Mouse (Mus musculus) forebrain, embryonic 12.5 days (tissue): ENCODE results near the gene Fzd2. TPM values are rescaled to one million over a fixed set of nuclear protein-coding genes. Genes with fewer than 3 reads are reported as not detected.
A peak's percentile ranks its signal among the peaks of the same experiment; 100 is the strongest.
"Not testable (repeated sequence)": the region's sequence is repeated elsewhere in the genome, so short reads cannot be mapped to it uniquely, and the experiment has no call there.

Experiments used
- ATAC-seq: fragments of 200-750 bp; cut with Nextera tagmentation; 2 replicates; pipeline ENCODE4 v1.8.0; 2017; ENCODE audit warnings: moderate TSS enrichment; ENCODE audit not compliant: low FRiP score
- H3K27ac ChIP-seq: fragments of 300-500 bp; sonication (generic); 2 replicates; pipeline ENCODE4 v1.5.1; 2016; ENCODE audit warnings: mild to moderate bottlenecking
- H3K27me3 ChIP-seq: fragments of 300-500 bp; sonication (generic); 2 replicates; pipeline ENCODE4 v1.6.1; 2016; ENCODE audit warnings: mild to moderate bottlenecking
- H3K36me3 ChIP-seq: fragments of 300-500 bp; sonication (generic); replicated peaks from 2 replicates; pipeline ENCODE4 v1.6.1; 2016; ENCODE audit warnings: mild to moderate bottlenecking
- H3K4me1 ChIP-seq: fragments of 300-500 bp; sonication (generic); 2 replicates; pipeline ENCODE4 v1.6.1; 2016
- H3K4me2 ChIP-seq: fragments of 300-500 bp; sonication (generic); 2 replicates; pipeline ENCODE4 v1.6.1; 2016; ENCODE audit warnings: mild to moderate bottlenecking, moderate library complexity
- H3K4me3 ChIP-seq: fragments of 300-500 bp; sonication (generic); replicated peaks from 2 replicates; pipeline ENCODE4 v1.5.1; 2016; ENCODE audit warnings: mild to moderate bottlenecking
- H3K9ac ChIP-seq: fragments of 300-500 bp; sonication (generic); 2 replicates; pipeline ENCODE4 v1.6.1; 2016; ENCODE audit warnings: mild to moderate bottlenecking
- H3K9me3 ChIP-seq: fragments of 300-500 bp; sonication (generic); 2 replicates; pipeline ENCODE4 v1.6.1; 2016
- WGBS: fragments of 180-500 bp; shearing (Covaris S2); methylation state at CpG from one replicate; pipeline ENCODE4 v1.1.7; 2016; 5-methylcytosine and 5-hydroxymethylcytosine counted together
- polyA plus RNA-seq: library from polyadenylated mRNA; unstranded; fragments of >200 nt; fragmentation: Nextera tagmentation; extraction: Ambion mirVana; gene quantifications from 2 replicates; pipeline ENCODE4 v1.2.1, GENCODE M21; 2016

Fzd2 gene
- 42.2 and 42.3 TPM in 2 replicates for polyA plus RNA-seq

DNA sequence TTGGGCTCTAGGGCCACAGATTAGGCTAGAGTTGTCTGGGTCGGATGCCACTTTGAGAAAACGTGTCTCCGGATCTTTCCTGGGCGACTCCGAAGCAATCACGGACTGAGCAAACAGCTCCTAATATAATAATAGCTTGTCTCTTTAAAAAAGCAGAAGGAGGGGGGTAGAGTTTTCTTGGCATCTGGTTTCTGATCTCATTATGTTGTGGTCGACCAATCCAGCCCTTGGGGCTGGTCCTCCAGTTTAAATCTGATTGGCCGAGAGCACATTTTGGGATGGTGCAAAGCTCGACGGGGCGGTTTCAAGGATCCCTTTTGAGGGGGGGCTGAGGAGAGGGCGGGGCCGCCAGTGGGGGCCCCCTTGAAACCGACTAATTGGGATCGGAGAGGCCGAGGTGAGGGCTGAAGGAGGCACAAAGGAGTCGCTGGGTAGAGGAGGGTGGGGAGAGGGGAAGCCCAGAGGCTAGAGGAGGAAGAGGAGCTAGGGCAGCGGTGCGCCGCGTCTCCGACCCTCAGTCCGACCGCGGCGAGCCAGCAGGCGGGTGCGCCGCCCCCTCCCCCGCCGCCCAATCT lies at the start of gene Fzd2:
Gene Fzd2 (plus strand): TSS at position 387 of the 575 bp plus-strand sequence.
- H3K4me1 ChIP-seq = peaks cover 31% of the 10 kb centered on the region
- peak within 1 kb of the TSS; percentile 82 for H3K4me2 ChIP-seq
- 0% methylated on average over 28 of the region's 31 CpGs for WGBS
- peak within 1 kb of the TSS; percentile 99 for H3K9ac ChIP-seq
- peak within 1 kb of the TSS; percentile 93 for H3K4me3 ChIP-seq
- H3K36me3 ChIP-seq = no peaks in the 10 kb centered on the region
- ATAC-seq = peak; percentile 90
- H3K27me3 ChIP-seq = no peaks in the 10 kb centered on the region
- no peaks in the 10 kb centered on the region for H3K9me3 ChIP-seq
- H3K27ac ChIP-seq = peak within 1 kb of the TSS; percentile 100

DNA sequence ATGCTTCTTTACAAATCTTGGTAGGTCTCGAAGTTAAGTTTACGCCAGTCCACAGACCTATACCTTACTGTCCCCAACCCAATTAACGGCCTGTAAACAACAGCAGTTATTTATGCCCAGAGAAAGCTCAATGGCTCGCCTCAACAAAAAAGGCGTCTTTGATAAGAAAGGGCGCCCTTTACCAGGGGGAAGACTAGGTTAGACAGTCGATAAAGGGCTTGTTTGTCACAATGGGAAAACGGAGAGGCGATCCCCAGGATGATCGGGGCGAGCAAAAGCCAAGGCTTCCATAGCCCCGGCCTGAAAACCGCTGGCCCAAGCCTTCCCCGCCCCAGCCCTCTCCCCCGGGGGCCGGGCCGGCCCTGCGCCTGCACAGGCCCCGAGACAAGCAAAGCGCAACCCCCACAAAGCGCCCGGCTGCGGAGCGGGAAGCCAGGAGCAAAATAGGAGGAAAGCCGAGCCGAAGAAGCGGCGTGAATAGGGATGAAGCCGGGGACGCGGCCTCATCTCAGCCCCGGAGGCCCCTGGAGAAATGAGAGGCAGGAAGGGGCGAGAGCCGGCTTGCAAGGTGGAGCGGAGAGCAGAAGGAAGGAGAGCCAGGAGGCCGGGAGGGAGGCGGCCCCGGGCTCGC lies 48.7 kb upstream of the Fzd2 start:
- under 1% methylated on average over 38 of the region's 39 CpGs for WGBS
- H3K36me3 ChIP-seq = no peaks in the 10 kb centered on the region
- no peaks in the 10 kb centered on the region for H3K27me3 ChIP-seq
- no peaks in the 10 kb centered on the region for H3K9me3 ChIP-seq
- H3K4me3 ChIP-seq = peak overlapping the region; percentile 99
- H3K27ac ChIP-seq = peak overlapping the region; percentile 97
- H3K4me2 ChIP-seq = peak overlapping the region; percentile 77
- H3K4me1 ChIP-seq = peaks cover 26% of the 10 kb centered on the region
- ATAC-seq = peak; percentile 45
- peak overlapping the region; percentile 99 for H3K9ac ChIP-seq

DNA sequence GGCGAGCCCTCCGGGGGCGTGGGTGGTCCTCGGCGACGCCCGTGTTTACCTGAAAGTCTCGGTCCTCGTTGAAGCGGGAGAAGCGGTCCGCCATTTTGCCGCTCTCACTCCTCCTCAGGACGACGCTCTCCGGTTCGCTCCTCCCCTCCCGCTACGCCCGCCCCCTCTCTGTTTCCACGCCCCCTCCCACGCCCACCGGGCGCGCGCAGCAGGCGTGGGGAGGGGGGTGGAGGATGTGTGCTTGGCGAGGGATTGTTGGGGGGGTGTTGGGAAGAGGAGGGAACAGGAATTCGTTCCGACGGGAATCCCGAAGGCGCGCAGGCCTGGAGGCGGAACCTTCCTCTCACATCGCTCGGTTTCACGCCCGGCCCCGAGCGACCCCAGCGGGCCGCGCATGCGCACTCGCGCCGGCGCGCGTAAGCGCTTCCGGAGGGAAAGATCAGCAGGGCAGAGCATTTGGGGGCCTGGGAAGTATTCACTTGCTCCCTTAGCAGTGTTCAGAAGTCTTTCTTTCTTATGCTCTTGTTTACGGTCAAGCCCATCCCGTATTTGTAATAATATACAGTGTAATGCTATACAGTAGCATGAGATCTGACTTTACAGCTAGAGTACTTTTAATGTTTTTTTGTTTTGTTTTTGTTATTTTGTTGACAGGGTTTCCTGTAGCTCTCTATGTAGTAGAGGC lies 48.0 kb upstream of the Fzd2 start, which contains the start of gene Gpatch8:
Gene Gpatch8 (minus strand): TSS at position 362 of the 685 bp plus-strand sequence.
- Histone ChIP-seq H3K36me3 (no peaks in the 10 kb centered on the region), H3K27me3 (no peaks in the 10 kb centered on the region), H3K4me3 (peak within 1 kb of the TSS; percentile 99), H3K9me3 (no peaks in the 10 kb centered on the region), H3K9ac (peak within 1 kb of the TSS; percentile 99), H3K4me1 (peaks cover 26% of the 10 kb centered on the region), H3K27ac (peak within 1 kb of the TSS; percentile 97), H3K4me2 (peak within 1 kb of the TSS; percentile 77)
- peak; percentile 96 for ATAC-seq
- WGBS = under 1% methylated on average over 48 of the region's 55 CpGs

DNA sequence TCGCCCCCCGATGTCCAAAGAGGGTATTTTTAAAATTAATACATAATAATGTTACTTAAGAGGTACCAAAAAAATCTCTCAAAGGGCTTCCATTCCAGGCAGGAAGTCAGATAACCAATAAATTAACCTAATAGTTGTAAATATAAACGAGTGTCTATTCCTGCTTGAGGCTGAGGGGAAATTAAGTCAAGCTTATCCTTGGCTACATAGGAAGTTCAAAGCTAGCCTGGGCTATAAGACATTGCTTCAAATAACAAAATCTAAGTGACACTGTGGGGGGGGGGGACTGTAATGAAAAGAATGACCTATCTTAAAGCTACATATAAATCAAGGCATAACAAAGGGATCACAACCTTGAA lies 47.5 kb upstream of the Fzd2 start:
- H3K27ac ChIP-seq = peak overlapping the region; percentile 97; the same call in 1 of the 2 replicates
- peak overlapping the region; percentile 99 for H3K4me3 ChIP-seq
- 23% methylated on average over 3 of the region's 3 CpGs for WGBS
- H3K9me3 ChIP-seq = no peaks in the 10 kb centered on the region
- H3K36me3 ChIP-seq = no peaks in the 10 kb centered on the region
- no peaks in the 10 kb centered on the region for H3K27me3 ChIP-seq
- ATAC-seq = no peak; the same call in 1 of the 2 replicates
- peak overlapping the region; percentile 77 for H3K4me2 ChIP-seq
- no peak overlapping the region for H3K9ac ChIP-seq
- peaks cover 24% of the 10 kb centered on the region for H3K4me1 ChIP-seq

DNA sequence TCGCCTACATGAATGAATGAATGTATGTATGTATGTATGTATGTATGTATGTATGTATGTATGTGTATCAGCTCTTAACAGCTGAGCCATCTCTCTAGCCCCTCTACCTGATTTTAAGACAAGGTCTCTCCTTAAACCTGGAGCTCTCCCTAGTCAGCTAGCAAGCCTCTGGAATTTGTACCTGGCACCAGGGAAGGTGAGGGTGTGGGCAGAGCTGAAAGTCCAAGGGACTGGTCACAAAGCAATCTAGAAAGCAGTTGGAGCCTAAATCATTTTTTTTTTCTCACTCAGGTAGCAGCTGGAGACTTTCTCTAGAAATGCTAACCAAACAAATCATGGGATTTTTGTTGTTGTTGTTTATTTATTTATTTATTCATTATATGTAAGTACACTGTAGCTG lies 46.8 kb upstream of the Fzd2 start:
- 95% methylated on average over 1 of the region's 1 CpGs for WGBS
- ATAC-seq = no peak
- H3K4me3 ChIP-seq = no peak overlapping the region
- no peaks in the 10 kb centered on the region for H3K27me3 ChIP-seq
- no peaks in the 10 kb centered on the region for H3K36me3 ChIP-seq
- no peak overlapping the region for H3K9ac ChIP-seq
- no peak overlapping the region for H3K27ac ChIP-seq
- H3K4me1 ChIP-seq = peaks cover 18% of the 10 kb centered on the region
- H3K9me3 ChIP-seq = no peaks in the 10 kb centered on the region
- no peak overlapping the region for H3K4me2 ChIP-seq

DNA sequence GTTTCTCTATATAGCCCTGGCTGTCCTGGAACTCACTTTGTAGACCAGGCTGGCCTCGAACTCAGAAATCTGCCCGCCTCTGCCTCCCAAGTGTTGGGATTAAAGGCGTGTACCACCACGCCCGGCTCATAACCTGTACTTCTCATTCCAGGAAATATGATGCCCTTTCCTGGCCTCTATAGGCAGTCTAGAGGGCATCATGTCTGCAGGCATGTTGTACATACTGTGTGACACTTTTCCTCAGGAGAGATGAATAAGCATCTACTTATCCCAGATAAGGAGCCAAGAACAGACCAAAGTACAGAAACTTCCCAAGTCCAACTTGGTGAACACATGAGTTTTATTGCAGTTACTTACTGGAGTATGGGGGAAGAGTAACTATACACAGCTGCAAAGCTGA lies 45.5 kb upstream of the Fzd2 start:
- no peak overlapping the region for H3K4me3 ChIP-seq
- H3K9me3 ChIP-seq = no peaks in the 10 kb centered on the region
- 93% methylated on average over 5 of the region's 5 CpGs for WGBS

DNA sequence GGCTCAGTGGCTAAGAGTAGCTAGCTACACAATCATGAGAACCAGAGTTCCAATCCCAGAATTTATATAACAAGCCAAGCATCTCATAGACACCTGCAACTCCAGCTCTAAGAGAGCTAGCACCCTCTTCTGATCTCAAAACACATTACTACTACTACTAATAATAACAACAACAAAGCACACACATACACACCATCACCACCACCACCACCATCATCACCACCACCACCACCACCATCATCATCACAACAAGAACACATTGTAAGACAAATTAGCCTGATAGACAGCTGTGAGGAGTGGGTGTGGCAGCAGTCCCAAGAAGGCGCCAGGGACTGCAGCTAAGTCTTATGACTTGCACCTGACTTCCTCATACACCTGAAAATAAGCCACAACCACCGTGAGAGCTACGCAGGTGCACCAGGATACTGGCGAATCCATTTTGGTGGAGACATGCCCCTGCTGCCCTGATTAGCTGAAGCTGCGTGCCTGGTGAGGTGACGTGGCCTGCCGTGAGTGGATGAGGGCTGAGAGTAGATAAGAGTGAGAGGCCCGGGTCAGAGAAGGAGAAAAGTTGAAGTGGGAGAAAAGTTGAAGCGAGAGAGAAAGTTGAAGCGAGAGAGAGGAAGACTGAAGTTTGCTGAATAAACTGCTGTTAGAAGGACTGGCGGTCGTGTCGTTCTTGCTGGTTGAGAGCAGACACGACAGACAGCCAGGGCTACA lies 39.1 kb upstream of the Fzd2 start:
- 85% methylated on average over 14 of the region's 14 CpGs for WGBS
- H3K9ac ChIP-seq, H3K27me3 ChIP-seq, H3K4me1 ChIP-seq, H3K4me3 ChIP-seq, H3K4me2 ChIP-seq, H3K36me3 ChIP-seq, H3K9me3 ChIP-seq, H3K27ac ChIP-seq, ATAC-seq: not testable (repeated sequence)

More for the DNA sequence above, 45.5 kb upstream of the Fzd2 start:
- Histone ChIP-seq H3K9ac (no peak overlapping the region), H3K27me3 (no peaks in the 10 kb centered on the region), H3K4me2 (no peak overlapping the region), H3K27ac (no peak overlapping the region), H3K4me1 (peaks cover 15% of the 10 kb centered on the region), H3K36me3 (no peaks in the 10 kb centered on the region)
- no peak for ATAC-seq

DNA sequence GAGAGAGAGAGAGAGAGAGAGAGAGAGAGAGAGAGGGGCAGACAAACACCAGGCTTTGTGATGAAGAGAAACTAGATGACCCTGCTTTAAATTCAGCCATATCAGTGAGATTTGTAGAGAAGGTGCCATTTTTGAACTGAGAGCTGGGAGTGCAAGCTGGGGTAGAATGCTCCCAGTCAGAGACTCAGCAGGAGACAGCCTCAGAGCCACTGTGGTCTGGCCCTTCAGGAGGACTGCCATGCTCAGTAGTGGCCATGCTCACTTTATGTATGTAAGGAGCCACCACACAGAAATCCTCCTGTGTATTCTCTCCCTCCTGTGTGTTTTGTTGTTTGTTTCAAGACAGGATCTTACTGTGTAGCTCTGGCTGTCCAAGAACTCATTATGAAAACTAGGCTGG lies 38.5 kb upstream of the Fzd2 start:
- Histone ChIP-seq H3K4me3 (no peak overlapping the region), H3K9ac (no peak overlapping the region), H3K9me3 (no peaks in the 10 kb centered on the region), H3K4me1 (no peaks in the 10 kb centered on the region), H3K27me3 (no peaks in the 10 kb centered on the region), H3K4me2 (no peak overlapping the region), H3K27ac (no peak overlapping the region), H3K36me3 (no peaks in the 10 kb centered on the region)
- no peak for ATAC-seq

DNA sequence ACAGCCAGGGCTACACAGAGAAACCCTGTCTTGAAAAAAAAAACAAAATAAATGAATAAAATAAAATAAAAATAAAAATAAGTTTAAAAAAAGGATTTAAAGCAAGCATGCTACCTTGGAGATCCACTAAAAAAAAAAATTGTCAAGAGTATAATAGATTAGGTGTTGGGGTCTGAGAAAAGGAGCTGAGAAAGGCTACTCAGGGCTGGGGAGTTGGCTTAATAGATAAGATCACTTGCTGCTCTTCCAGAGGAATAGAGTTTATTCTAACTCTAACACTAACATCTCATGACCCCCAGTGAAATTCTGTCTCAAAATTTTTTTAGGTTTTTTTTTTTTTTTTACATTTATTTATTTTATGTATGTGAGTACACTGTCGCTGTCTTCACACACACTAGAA lies 37.9 kb upstream of the Fzd2 start:
- H3K4me2 ChIP-seq = no peak overlapping the region
- no peak overlapping the region for H3K4me3 ChIP-seq
- H3K9ac ChIP-seq = no peak overlapping the region
- no peaks in the 10 kb centered on the region for H3K4me1 ChIP-seq
- ATAC-seq = no peak
- no peak overlapping the region for H3K27ac ChIP-seq
- no peaks in the 10 kb centered on the region for H3K27me3 ChIP-seq
- H3K36me3 ChIP-seq = no peaks in the 10 kb centered on the region
- H3K9me3 ChIP-seq = no peaks in the 10 kb centered on the region
- 89% methylated on average over 1 of the region's 1 CpGs for WGBS

DNA sequence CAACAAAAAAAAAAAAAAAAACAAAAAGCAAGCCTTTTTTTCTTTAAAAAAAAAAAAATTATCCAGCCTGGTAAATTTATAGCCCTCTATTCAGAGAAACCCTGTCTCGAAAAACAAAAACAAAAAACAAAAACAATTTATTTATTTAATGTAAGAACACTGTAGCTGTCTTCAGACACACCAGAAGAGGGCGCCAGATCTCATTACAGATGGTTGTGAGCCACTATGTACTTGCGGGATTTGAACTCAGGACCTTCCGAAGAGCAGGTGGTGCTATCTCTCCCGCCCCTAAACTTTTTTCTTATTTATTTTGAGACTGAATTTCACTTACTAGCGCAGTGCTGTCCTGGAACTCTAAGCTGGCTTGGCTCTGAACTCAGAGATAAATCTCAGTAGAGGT lies 37.0 kb upstream of the Fzd2 start:
- Histone ChIP-seq H3K4me3 (no peak overlapping the region), H3K27me3 (no peaks in the 10 kb centered on the region), H3K4me1 (no peaks in the 10 kb centered on the region), H3K4me2 (no peak overlapping the region), H3K9ac (no peak overlapping the region), H3K36me3 (no peaks in the 10 kb centered on the region), H3K9me3 (no peaks in the 10 kb centered on the region), H3K27ac (no peak overlapping the region)
- ATAC-seq = no peak
- WGBS = 89% methylated on average over 6 of the region's 6 CpGs

DNA sequence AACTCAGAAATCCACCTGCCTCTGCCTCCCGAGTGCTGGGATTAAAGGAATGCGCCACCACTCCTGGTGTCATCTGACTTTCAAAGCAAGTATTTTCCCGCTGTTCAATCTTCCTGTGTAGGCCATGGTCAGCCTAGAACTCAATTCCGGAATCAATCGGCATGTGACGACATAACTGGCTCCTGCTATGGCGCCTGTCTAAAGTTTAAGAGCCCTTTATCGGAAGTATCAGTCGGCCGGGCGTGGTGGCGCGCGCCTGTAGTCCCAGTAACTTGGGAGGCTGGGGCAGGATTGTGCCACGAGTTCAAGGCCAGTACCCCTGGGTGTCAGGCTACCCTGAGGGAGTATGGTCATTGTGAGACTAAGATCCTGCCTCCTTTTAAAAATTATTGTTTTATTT lies 36.5 kb upstream of the Fzd2 start:
- no peak overlapping the region for H3K9ac ChIP-seq
- no peak overlapping the region for H3K4me2 ChIP-seq
- no peaks in the 10 kb centered on the region for H3K27me3 ChIP-seq
- no peaks in the 10 kb centered on the region for H3K9me3 ChIP-seq
- ATAC-seq = no peak
- H3K36me3 ChIP-seq = no peaks in the 10 kb centered on the region
- no peaks in the 10 kb centered on the region for H3K4me1 ChIP-seq
- WGBS = 94% methylated on average over 15 of the region's 15 CpGs
- H3K4me3 ChIP-seq = no peak overlapping the region
- H3K27ac ChIP-seq = no peak overlapping the region

DNA sequence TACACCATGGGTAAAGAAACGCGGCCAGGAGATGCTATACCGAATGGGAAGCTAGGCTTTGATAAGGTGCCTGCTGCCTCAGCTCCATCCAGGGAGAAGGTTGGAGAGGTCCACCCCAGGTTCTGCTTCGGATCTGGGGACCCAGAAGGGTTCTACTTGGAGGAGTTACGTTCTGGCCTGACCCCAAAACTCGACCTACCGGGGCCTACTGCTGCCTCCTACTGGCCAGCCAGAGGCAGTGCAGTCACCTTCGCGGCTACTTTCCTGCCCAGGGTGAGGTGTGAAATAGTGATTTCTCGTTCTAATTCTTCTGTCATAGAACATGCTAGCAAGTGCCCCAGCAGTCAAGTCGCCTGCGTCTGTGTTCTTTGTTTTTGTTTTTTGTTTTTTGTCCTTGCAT lies 36.0 kb upstream of the Fzd2 start:
- no peaks in the 10 kb centered on the region for H3K9me3 ChIP-seq
- H3K9ac ChIP-seq = no peak overlapping the region
- ATAC-seq = no peak
- no peaks in the 10 kb centered on the region for H3K36me3 ChIP-seq
- H3K27ac ChIP-seq = no peak overlapping the region
- H3K4me3 ChIP-seq = no peak overlapping the region
- WGBS = 79% methylated on average over 12 of the region's 12 CpGs
- H3K4me2 ChIP-seq = no peak overlapping the region
- peaks cover 1% of the 10 kb centered on the region; the same call in 1 of the 2 replicates for H3K4me1 ChIP-seq
- H3K27me3 ChIP-seq = no peaks in the 10 kb centered on the region
